Mouse (Mus musculus): ENCODE measurements around the gene Serpinb13.

GRCm38 (mm10) chr1:107000424-107000823 is 19.6 kb downstream of the Serpinb13 start:
- TF ChIP-seq EP300 (optimal IDR thresholded peaks at IDR 0.05) (no peak), CTCF (IDR thresholded peaks at IDR 0.05; ENCODE audit: low read depth) (no peak)

Measured in stomach, postnatal 0 days (tissue).